Mouse (Mus musculus) ES-E14 (cell line): ENCODE data around the gene Nyx. TPM values are rescaled to one million over a fixed set of nuclear protein-coding genes. Genes with fewer than 3 reads are reported as not detected.

ENCODE experiments used
- DNase-seq: peaks from one replicate; pipeline ENCODE4 v3.0.0-alpha.2; 2013; ENCODE audit warnings: low read depth, low spot score
- H3K27ac ChIP-seq: 2 replicates; pipeline ENCODE4 v1.5.1; 2012; ENCODE audit warnings: low read depth, mild to moderate bottlenecking, low read length, moderate library complexity, mixed read lengths; ENCODE audit not compliant: poor library complexity, insufficient read depth, severe bottlenecking
- H3K36me3 ChIP-seq: 2 replicates; pipeline ENCODE4 v1.6.1; 2012; ENCODE audit warnings: mild to moderate bottlenecking, low read length, moderate library complexity, mixed read lengths; ENCODE audit not compliant: control insufficient read depth, poor library complexity, insufficient read depth, severe bottlenecking
- H3K4me1 ChIP-seq, 2 experiments: fragments of 150-350 bp in 1 of 2; sonication (generic) in 1 of 2; 2 replicates each; pipeline ENCODE4 v1.6.1; 2012; ENCODE audit warnings: low read length in 2 of 2, mild to moderate bottlenecking in 1 of 2, mixed read lengths in 1 of 2; ENCODE audit not compliant: control insufficient read depth in 2 of 2, insufficient read depth in 2 of 2, poor library complexity in 1 of 2
- H3K4me3 ChIP-seq, 2 experiments: fragments of 150-350 bp in 1 of 2; sonication (generic) in 1 of 2; 2 replicates each; pipeline ENCODE4 v1.5.1; 2012; ENCODE audit warnings: low read length in 2 of 2, low read depth in 1 of 2, mild to moderate bottlenecking in 1 of 2, mixed read lengths in 1 of 2; ENCODE audit not compliant: insufficient read depth in 1 of 2, poor library complexity in 1 of 2, severe bottlenecking in 1 of 2
- H3K9ac ChIP-seq: 2 replicates; pipeline ENCODE4 v1.6.1; 2012; ENCODE audit warnings: low read depth, mild to moderate bottlenecking, low read length, mixed read lengths; ENCODE audit not compliant: poor library complexity, insufficient read depth, severe bottlenecking
- H3K9me3 ChIP-seq: fragments of 150-350 bp; sonication (generic); 2 replicates; pipeline ENCODE4 v1.6.1; 2012; ENCODE audit warnings: low read depth, mild to moderate bottlenecking, low read length; ENCODE audit not compliant: control insufficient read depth, insufficient read depth
- CHD2 ChIP-seq: IDR thresholded peaks from 2 replicates; pipeline ENCODE4 v1.6.1; 2014; ENCODE audit warnings: mild to moderate bottlenecking, low read depth, low read length, inconsistent platforms
- HCFC1 ChIP-seq: IDR thresholded peaks from 2 replicates; pipeline ENCODE4 v1.6.1; 2012; ENCODE audit warnings: low read length, inconsistent platforms, borderline replicate concordance; ENCODE audit not compliant: insufficient read depth
- MAFK ChIP-seq: IDR thresholded peaks from 2 replicates; pipeline ENCODE4 v1.6.1; 2014; ENCODE audit warnings: mild to moderate bottlenecking, low read depth, low read length, inconsistent platforms; ENCODE audit not compliant: insufficient read depth
- ZC3H11A ChIP-seq: IDR thresholded peaks from 2 replicates; pipeline ENCODE4 v1.6.1; 2012; ENCODE audit warnings: low read depth, mild to moderate bottlenecking, inconsistent platforms, low read length, borderline replicate concordance
- ZNF384 ChIP-seq: IDR thresholded peaks from 2 replicates; pipeline ENCODE4 v1.6.1; 2012; ENCODE audit warnings: low read depth, low read length, inconsistent platforms
- in situ Hi-C, 2 experiments: fragments of 600-800 bp; cut with MboI; formaldehyde crosslinking; loops; one replicate each; pipeline ENCODE4 v1.15.1; 2025; ENCODE audit warnings: low sequenced_read_pairs in 2 of 2, inconsistent platforms in 1 of 2; ENCODE audit not compliant: unreplicated experiment in 2 of 2
- total RNA-seq: library from RNA; depleted of rRNA; stranded (reverse); fragments of 300-350 nt; gene quantifications from 2 replicates; pipeline ENCODE4 v1.2.3, GENCODE M21; 2012

The Nyx gene
- total RNA-seq, 1 experiment = 0.31 TPM

DNA sequence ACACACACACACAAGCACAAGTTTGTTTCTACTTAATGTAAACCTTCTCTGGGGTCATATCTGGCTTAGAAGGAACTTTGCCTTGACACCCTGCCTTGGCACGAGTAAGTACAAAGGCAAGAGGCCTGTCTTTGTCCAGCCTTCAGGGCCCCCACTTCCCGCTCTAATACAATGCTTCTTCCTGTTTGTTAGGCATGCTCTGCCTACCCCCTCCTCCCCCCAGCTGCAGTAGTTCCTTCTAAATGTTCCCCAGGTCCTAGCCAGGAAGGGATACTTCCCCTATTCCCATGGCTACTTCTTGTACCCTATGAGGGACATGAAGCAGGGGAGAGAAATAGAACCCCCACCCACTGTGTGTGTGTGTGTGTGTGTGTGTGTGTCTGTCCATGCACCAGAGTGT lies 40.5 kb downstream of the Nyx start:
- TF ChIP-seq HCFC1 = no peak
- TF ChIP-seq ZNF384 = no peak
- no peak for TF ChIP-seq CHD2
- TF ChIP-seq ZC3H11A = no peak
- TF ChIP-seq MAFK = no peak
- no peak overlapping the region for H3K4me3 ChIP-seq
- no peaks in the 10 kb centered on the region for H3K36me3 ChIP-seq
- H3K27ac ChIP-seq = no peak overlapping the region
- no peak overlapping the region for H3K9ac ChIP-seq
- in situ Hi-C loops = no loop called here
- DNase-seq = no peak
- no peaks in the 10 kb centered on the region for H3K4me1 ChIP-seq
- H3K9me3 ChIP-seq = no peaks in the 10 kb centered on the region

DNA sequence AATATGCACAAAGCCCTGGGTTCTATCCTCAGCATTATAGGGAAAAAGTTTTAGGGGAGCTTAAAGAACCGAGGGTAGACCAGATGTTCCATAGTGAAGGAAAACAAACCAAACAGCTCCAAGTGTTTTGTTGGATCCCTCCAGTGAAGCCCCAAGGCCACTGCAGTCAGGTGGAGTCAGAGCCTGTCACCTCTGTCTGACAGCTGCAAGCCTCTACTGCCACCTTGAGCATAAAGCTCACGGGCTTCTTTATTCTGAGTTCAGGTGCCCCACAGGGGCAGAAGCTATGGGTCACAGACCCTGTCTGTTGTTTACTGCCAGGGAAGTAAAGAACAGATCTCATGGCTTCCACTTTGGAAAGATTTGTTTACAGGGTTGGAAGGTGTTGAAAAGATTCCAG lies 47.2 kb downstream of the Nyx start:
- H3K9me3 ChIP-seq = no peaks in the 10 kb centered on the region
- no peak for DNase-seq
- H3K9ac ChIP-seq = no peak overlapping the region
- TF ChIP-seq MAFK (no peak), HCFC1 (no peak), ZC3H11A (no peak), ZNF384 (no peak), CHD2 (no peak)
- no peaks in the 10 kb centered on the region for H3K4me1 ChIP-seq
- no peak overlapping the region for H3K4me3 ChIP-seq
- in situ Hi-C loops = no loop called here
- H3K36me3 ChIP-seq = no peaks in the 10 kb centered on the region
- H3K27ac ChIP-seq = no peak overlapping the region

DNA sequence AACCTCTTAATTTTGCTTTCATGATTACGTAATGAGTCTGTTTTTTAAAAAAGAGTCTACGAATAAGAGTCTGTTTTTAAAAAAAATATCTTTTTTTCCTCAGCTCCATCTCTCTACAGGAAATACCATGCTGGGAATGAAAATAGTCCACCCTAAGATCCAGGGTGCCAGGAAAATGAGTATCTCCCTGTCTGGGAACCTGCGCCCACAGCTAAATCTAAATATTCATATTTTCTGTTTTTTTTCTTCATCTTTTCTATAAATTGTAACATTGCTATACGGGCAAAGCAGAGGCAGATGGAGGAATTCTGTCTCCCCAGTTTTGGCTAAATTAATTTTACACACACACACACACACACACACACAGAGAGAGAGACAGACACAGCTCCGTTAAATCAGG lies 48.0 kb downstream of the Nyx start:
- Histone ChIP-seq H3K9me3 (no peaks in the 10 kb centered on the region), H3K27ac (no peak overlapping the region), H3K9ac (no peak overlapping the region), H3K4me3 (no peak overlapping the region), H3K4me1 (no peaks in the 10 kb centered on the region), H3K36me3 (no peaks in the 10 kb centered on the region)
- in situ Hi-C loops = no loop called here
- no peak for DNase-seq
- TF ChIP-seq ZC3H11A = no peak
- TF ChIP-seq ZNF384 = no peak
- TF ChIP-seq CHD2 = no peak
- TF ChIP-seq MAFK = no peak
- no peak for TF ChIP-seq HCFC1

DNA sequence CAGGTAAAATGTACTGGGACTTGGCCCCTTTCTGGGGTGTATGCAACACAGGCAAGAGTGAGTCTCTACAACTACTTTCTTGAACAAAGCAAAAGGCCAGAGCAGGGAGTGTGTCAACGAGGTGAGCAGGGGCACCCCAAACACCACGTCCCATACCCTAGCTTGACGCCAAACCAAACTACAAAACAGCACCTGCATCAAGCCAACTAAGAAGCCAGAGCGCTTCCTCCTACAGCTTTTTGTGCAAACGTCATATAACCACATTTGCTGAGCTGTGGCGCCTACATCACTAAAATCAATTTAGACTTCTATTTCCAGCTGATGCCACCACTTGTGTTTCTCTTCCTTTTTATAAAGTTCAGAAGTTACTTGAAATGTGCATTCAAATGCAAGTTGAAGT lies 50.5 kb downstream of the Nyx start:
- Histone ChIP-seq H3K4me3 (no peak overlapping the region), H3K36me3 (no peaks in the 10 kb centered on the region), H3K9me3 (no peaks in the 10 kb centered on the region), H3K27ac (no peak overlapping the region), H3K4me1 (no peaks in the 10 kb centered on the region), H3K9ac (no peak overlapping the region)
- in situ Hi-C loops = no loop called here
- DNase-seq = no peak
- no peak for TF ChIP-seq ZNF384
- TF ChIP-seq HCFC1 = no peak
- no peak for TF ChIP-seq CHD2
- TF ChIP-seq ZC3H11A = no peak
- TF ChIP-seq MAFK = no peak

DNA sequence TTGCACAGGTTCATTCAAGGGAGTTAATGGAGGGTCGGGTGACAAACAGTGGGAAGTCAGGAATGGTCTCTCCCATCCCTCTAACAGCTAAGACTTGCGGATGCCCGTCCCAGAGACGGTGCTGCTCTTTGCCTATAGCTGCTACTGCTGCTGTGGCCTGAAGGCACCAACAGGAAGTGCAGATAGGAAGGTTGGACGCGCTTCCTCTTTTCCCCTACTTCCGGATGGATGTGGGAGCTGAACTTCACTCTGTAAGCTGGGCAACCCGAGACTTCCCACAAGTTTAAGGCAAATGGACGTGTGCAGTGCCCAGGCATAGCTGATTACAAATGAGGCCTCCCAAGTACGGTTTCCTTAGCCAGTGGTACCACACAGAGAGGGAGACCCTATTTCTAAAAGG lies 52.1 kb downstream of the Nyx start:
- no peak overlapping the region for H3K4me3 ChIP-seq
- no peak for DNase-seq
- H3K9me3 ChIP-seq = no peaks in the 10 kb centered on the region
- no peak overlapping the region for H3K27ac ChIP-seq
- H3K36me3 ChIP-seq = no peaks in the 10 kb centered on the region
- TF ChIP-seq ZNF384 (no peak), CHD2 (no peak), ZC3H11A (no peak), MAFK (no peak), HCFC1 (no peak)
- in situ Hi-C loops = no loop called here
- no peaks in the 10 kb centered on the region for H3K4me1 ChIP-seq
- no peak overlapping the region for H3K9ac ChIP-seq
